Mouse (Mus musculus) CH12.LX (cell line): ENCODE results near the gene Tmem245.

Source experiments
- CHD2 ChIP-seq: IDR thresholded peaks from 2 replicates; pipeline ENCODE4 v1.6.1; 2011; ENCODE audit warnings: low read length, improper control_type of control experiment
- CTCF ChIP-seq, 2 experiments: IDR thresholded peaks in 1 of 2; conservative IDR thresholded peaks in 1 of 2; 2 replicates each; pipeline ENCODE4 v1.5.1; 2011 to 2012; ENCODE audit warnings: low read depth in 2 of 2, low read length in 2 of 2, improper control_type of control experiment in 1 of 2, inconsistent platforms in 1 of 2, mild to moderate bottlenecking in 1 of 2, moderate library complexity in 1 of 2
- ELF1 ChIP-seq: IDR thresholded peaks from 2 replicates; pipeline ENCODE4 v1.6.1; 2014; ENCODE audit warnings: low read depth, mild to moderate bottlenecking, inconsistent platforms, low read length, improper control_type of control experiment
- EP300 ChIP-seq: IDR thresholded peaks from 2 replicates; pipeline ENCODE4 v1.6.1; 2011; ENCODE audit warnings: low read length, improper control_type of control experiment
- GABPA ChIP-seq: IDR thresholded peaks from 2 replicates; pipeline ENCODE4 v1.6.1; 2012; ENCODE audit warnings: low read depth, low read length, improper control_type of control experiment, inconsistent platforms; ENCODE audit not compliant: insufficient replicate concordance
- IRF4 ChIP-seq: IDR thresholded peaks from 2 replicates; pipeline ENCODE4 v1.6.1; 2014; ENCODE audit warnings: low read depth, mild to moderate bottlenecking, inconsistent platforms, low read length, improper control_type of control experiment
- MAZ ChIP-seq: IDR thresholded peaks from 2 replicates; pipeline ENCODE4 v1.6.1; 2012; ENCODE audit warnings: low read depth, mild to moderate bottlenecking, inconsistent platforms, low read length, improper control_type of control experiment, moderate library complexity
- MXI1 ChIP-seq: IDR thresholded peaks from 2 replicates; pipeline ENCODE4 v1.6.1; 2011; ENCODE audit warnings: mild to moderate bottlenecking, low read depth, low read length, improper control_type of control experiment
- MYC ChIP-seq: IDR thresholded peaks from 2 replicates; pipeline ENCODE4 v1.6.1; 2011; ENCODE audit warnings: low read depth, mild to moderate bottlenecking, improper control_type of control experiment, low read length
- POLR2A ChIP-seq: IDR thresholded peaks from 2 replicates; pipeline ENCODE4 v1.6.1; 2011; ENCODE audit warnings: low read depth, mild to moderate bottlenecking, improper control_type of control experiment, low read length
- POLR2AphosphoS2 ChIP-seq: IDR thresholded peaks from 2 replicates; pipeline ENCODE4 v1.6.1; 2011; ENCODE audit warnings: low read depth, low read length, improper control_type of control experiment
- SMC3 ChIP-seq: IDR thresholded peaks from 2 replicates; pipeline ENCODE4 v1.6.1; 2011; ENCODE audit warnings: low read depth, low read length, improper control_type of control experiment
- TCF12 ChIP-seq: IDR thresholded peaks from 2 replicates; pipeline ENCODE4 v1.6.1; 2014; ENCODE audit warnings: low read depth, mild to moderate bottlenecking, inconsistent platforms, low read length, improper control_type of control experiment
- USF2 ChIP-seq: conservative IDR thresholded peaks from 2 replicates; pipeline ENCODE4 v1.6.1; 2011; ENCODE audit warnings: low read depth, low read length, improper control_type of control experiment

DNA sequence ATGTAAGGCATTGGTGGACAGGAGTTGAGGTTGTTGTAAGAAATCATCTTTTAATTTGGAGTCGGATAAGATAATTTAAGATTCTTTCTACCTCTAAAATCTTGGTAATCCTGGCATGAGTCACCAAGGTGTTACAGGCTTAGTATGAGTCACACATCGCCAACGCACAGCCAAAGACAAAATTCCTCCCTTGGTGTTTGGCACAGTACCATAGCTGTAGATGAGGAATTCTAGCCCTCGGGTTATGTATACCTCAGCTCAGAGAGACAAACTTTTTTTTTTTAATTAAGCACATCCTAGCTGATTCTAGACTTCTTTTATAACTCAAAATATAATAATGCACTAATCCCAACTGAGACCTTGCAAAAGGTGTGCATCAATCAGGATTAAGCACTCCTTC lies 83.2 kb downstream of the Tmem245 start:
- TF ChIP-seq USF2 (no peak), POLR2AphosphoS2 (no peak), POLR2A (no peak), IRF4 (no peak), MYC (no peak), TCF12 (no peak), CTCF (conservative IDR thresholded peaks at IDR 0.05 in 1 of 2, IDR thresholded peaks at IDR 0.05 in 1 of 2; ENCODE audit: low read depth in 2 of 2, low read length in 2 of 2) (no peak), CHD2 (no peak), MAZ (no peak), ELF1 (no peak), SMC3 (no peak), GABPA (no peak), EP300 (no peak), MXI1 (no peak)
